Mouse (Mus musculus): ENCODE results near the gene Gm12216.

- TF ChIP-seq TAL1 (IDR thresholded peaks at IDR 0.05; ENCODE audit: low read length) (no peak), GATA1 (IDR thresholded peaks at IDR 0.05; ENCODE audit: low read length) (no peak)
These were observed 85.3 kb downstream of the Gm12216 start for GRCm38 (mm10) chr11:53773641-53774360.

Data from erythroblast, embryonic 14.5 days (primary cell).